Mouse (Mus musculus) embryonic fibroblast, embryonic 13.5 days (primary cell): ENCODE data around the gene Acbd4. TPM values are rescaled to one million over a fixed set of nuclear protein-coding genes. Genes with fewer than 3 reads are reported as not detected.

Source experiments
- H3K27ac ChIP-seq: 2 replicates; pipeline ENCODE4 v1.5.1; 2012; ENCODE audit warnings: low read length, control low read depth, inconsistent platforms; ENCODE audit not compliant: insufficient read depth
- H3K4me1 ChIP-seq: 2 replicates; pipeline ENCODE4 v1.6.1; 2011; ENCODE audit warnings: low read length; ENCODE audit not compliant: control insufficient read depth, insufficient read depth
- H3K4me3 ChIP-seq: 2 replicates; pipeline ENCODE4 v1.5.1; 2011; ENCODE audit warnings: mild to moderate bottlenecking, control low read depth, low read length; ENCODE audit not compliant: insufficient read depth
- CTCF ChIP-seq: IDR thresholded peaks from 2 replicates; pipeline ENCODE4 v1.5.1; 2011; ENCODE audit warnings: mild to moderate bottlenecking, control low read depth, low read length, moderate library complexity, borderline replicate concordance; ENCODE audit not compliant: insufficient read depth
- POLR2A ChIP-seq: IDR thresholded peaks from 2 replicates; pipeline ENCODE4 v1.6.1; 2011; ENCODE audit warnings: low read depth, mild to moderate bottlenecking, control low read depth, low read length, moderate library complexity
- polyA plus RNA-seq: library from polyadenylated mRNA; stranded (reverse); fragments of >200 nt; gene quantifications from 2 replicates; pipeline ENCODE4 v1.2.4, GENCODE M21; 2011; ENCODE audit warnings: low read depth; ENCODE audit not compliant: missing spikeins, insufficient read length

Acbd4 gene
- polyA plus RNA-seq, 1 experiment, result 23.3 TPM

GRCm38 (mm10) chr11:103101866-103102501, 502 bp downstream of the Acbd4 start:
- peak overlapping the region; percentile 52 for H3K4me3 ChIP-seq
- peaks cover 10% of the 10 kb centered on the region for H3K4me1 ChIP-seq
- TF ChIP-seq CTCF (no peak), POLR2A (peak; percentile 43; the same call in 1 of the 2 replicates)
- H3K27ac ChIP-seq, result peak overlapping the region; percentile 36

DNA sequence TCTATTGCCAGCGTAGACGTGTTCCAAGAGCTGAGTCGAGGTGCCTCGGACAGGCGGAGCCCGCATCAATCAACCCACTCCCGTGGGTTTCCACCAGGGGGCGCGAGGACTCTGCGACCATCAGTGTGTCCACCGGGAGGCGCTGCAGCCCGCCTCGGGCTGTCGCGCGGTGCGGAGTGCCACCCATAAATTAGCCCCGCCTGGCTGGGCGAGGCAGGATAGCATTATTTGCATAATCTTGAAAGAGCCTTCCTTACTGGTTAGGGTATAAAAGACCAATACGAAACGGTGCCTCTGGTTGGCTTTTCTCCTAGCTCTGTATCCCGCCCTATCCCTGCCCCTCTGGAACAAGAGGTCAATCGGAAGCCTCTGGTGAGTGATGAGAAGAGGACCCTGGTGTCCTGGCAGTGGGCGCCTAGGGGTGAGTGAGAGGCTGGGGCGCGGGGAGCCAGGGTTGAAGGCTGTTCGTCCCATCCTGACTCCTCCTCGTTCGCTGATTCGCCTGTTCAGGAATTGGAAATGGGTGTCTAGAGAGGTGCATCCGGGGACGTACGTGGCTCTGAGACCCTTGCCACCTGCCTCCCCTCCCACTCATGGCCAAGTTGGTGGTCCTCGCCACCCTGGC, 1.4 kb downstream of the Acbd4 start:
- TF ChIP-seq CTCF, result peak; percentile 99
- peak; percentile 69 for TF ChIP-seq POLR2A
- Histone ChIP-seq H3K27ac (no peak overlapping the region), H3K4me3 (peak overlapping the region; percentile 56), H3K4me1 (0 out of 2 replicates have a peak, but pooled peaks cover 2% of the 10 kb centered on the region)

DNA sequence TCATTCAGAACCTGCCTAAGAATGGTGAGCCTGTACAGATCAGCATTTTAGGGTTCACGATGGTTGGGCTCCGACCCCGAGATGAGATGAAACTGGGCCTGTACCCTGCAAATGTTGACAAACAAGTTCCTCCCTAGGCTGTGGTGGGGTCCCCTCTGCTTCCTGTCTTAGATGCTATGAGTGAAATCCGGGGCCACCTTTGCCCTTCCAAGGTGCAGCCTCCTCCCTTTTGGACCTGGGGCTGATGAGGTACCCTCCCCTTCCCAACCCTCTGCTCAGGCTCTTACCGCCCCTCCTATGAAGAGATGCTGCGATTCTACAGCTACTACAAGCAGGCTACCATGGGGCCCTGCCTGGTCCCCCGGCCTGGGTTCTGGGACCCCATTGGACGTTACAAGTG, 2.1 kb downstream of the Acbd4 start:
- Histone ChIP-seq H3K4me3 (peak overlapping the region; percentile 56), H3K27ac (no peak overlapping the region), H3K4me1 (0 out of 2 replicates have a peak, but pooled peaks cover 2% of the 10 kb centered on the region)
- TF ChIP-seq POLR2A, result no peak
- TF ChIP-seq CTCF, result no peak

GRCm38 (mm10) chr11:103104469-103104868, 3.0 kb downstream of the Acbd4 start:
- no peak overlapping the region for H3K4me3 ChIP-seq
- TF ChIP-seq POLR2A (no peak), CTCF (no peak)
- 0 out of 2 replicates have a peak, but pooled peaks cover under 1% of the 10 kb centered on the region for H3K4me1 ChIP-seq
- no peak overlapping the region for H3K27ac ChIP-seq

- Histone ChIP-seq H3K4me3 (no peak overlapping the region), H3K27ac (no peak overlapping the region), H3K4me1 (no peaks in the 10 kb centered on the region)
- TF ChIP-seq POLR2A, result no peak
- TF ChIP-seq CTCF, result no peak
Measured at GRCm38 (mm10) chr11:103105180-103105725, 3.8 kb downstream of the Acbd4 start.

- no peaks in the 10 kb centered on the region for H3K4me1 ChIP-seq
- no peak for TF ChIP-seq POLR2A
- TF ChIP-seq CTCF, result no peak
- no peak overlapping the region for H3K4me3 ChIP-seq
- no peak overlapping the region for H3K27ac ChIP-seq
Measured at GRCm38 (mm10) chr11:103105810-103106209, 4.3 kb downstream of the Acbd4 start.

GRCm38 (mm10) chr11:103106386-103106785, 4.9 kb downstream of the Acbd4 start:
- TF ChIP-seq POLR2A (no peak), CTCF (no peak)
- no peak overlapping the region for H3K27ac ChIP-seq
- no peaks in the 10 kb centered on the region for H3K4me1 ChIP-seq
- no peak overlapping the region for H3K4me3 ChIP-seq

GRCm38 (mm10) chr11:103111301-103111700, 9.8 kb downstream of the Acbd4 start:
- H3K4me3 ChIP-seq, result no peak overlapping the region
- H3K4me1 ChIP-seq, result no peaks in the 10 kb centered on the region; the same call in 1 of the 2 replicates
- H3K27ac ChIP-seq, result peak overlapping the region; percentile 6
- no peak for TF ChIP-seq POLR2A
- TF ChIP-seq CTCF, result no peak

DNA sequence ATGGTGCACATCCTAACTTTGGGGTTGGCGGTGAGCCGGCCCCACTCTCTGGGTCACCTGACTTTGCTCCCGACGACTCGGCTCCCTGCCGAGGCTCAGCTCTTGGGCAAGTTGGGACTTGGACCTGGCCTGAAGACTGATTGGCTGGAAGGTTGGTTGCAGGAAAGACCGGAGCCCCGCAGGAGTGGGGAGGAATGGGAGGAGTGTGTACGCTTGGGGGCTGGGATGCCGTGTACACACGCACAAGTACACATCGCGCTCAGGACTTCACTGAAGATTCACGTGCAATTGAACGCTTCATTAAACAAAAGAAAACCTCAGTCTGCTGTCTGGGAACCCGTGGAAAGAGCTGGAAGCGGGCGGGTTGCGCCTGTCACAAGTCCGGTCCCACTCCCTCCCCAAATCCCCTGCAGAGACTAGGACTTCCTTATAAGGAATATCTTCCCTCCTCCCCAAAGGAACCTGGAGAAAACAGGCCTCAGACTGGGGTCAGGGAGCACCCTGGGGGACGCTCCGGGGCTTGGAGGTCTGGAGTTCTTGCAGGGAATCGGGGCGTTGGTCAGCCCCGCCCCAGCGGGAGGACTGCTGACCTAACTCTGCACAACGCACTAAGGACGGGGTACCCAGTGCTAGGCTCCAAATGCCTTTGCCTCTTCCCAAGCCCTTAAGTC, 10.5 kb downstream of the Acbd4 start:
- H3K4me1 ChIP-seq, result no peaks in the 10 kb centered on the region; the same call in 1 of the 2 replicates
- TF ChIP-seq POLR2A, result peak; percentile 60
- no peak for TF ChIP-seq CTCF
- no peak overlapping the region for H3K4me3 ChIP-seq
- peak overlapping the region; percentile 6 for H3K27ac ChIP-seq
